Comparison of ENCODE assay signal across 1 mouse cellular context in the genomic region with DNA sequence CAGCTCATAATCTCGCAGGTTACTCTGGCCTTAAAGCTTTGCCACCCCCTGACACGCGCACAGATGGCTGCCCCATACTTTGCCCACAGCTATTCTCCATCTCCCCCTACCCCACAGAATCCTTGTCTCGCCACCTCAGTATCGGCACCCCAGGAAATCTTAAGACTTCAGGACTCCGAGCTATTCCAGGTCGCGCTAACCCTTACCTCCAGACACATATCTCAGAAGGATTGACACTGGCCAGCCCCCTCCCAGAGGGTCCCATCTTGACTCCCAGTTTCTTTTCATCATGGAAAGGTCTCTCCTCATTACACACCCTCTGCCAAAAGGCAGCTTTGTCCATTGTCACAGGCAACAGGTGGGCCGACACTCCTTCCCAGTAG.
TF ChIP-seq lines count a peak whose summit lies in the region.

No protein-coding gene starts in this region.

TF ChIP-seq in CH12.LX, 34 proteins besides CTCF, POLR2A, EP300 and RAD21:
- TF ChIP-seq TCF12 (IDR thresholded peaks at IDR 0.05; ENCODE audit: low read depth, low read length) (0 out of 2 replicates have a peak, but pooled peaks have one; percentile 7), CHD1 (IDR thresholded peaks at IDR 0.05; ENCODE audit: low read depth, low read length) (no peak)
